Mouse (Mus musculus): ENCODE data around the gene Chga.

The Chga gene

DNA sequence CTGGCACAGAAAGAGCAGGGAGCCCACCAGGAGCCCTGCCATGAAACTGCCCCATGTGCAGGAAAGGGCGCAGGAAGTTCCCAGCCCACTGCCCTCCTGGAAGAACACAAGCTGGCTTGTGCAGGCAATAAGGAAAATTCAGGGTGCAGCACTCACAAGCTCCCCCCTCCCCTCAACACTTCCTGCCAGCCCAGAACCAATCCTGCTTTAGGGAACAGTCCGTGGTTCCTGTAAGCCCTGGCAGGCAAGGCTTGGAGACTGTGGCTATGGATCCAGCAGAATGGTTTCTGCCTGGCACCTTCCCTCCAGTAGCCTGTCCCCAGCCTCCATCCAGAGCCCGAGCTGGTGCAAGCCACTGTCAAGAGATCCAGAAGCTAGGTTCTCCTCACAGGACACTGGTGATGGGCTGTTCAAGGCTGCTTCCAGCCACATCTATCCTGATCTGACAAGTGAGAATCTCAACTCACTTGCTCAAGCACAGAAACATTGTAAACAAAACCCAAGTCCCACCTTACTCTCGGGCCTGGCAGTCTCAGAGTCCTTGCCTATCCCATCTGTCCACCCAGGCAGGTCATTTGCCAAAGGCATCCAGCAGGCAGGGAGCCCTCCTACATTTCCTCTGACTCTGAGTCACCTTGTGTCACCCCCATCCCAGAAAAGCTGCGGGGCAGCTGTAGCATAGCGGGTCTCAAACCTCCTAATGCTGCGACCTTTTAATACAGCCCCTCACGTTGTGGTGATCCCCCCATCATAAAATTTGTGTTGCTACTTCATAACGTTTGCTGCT lies 47.7 kb downstream of the Chga start:
- no peak for DNase-seq

DNA sequence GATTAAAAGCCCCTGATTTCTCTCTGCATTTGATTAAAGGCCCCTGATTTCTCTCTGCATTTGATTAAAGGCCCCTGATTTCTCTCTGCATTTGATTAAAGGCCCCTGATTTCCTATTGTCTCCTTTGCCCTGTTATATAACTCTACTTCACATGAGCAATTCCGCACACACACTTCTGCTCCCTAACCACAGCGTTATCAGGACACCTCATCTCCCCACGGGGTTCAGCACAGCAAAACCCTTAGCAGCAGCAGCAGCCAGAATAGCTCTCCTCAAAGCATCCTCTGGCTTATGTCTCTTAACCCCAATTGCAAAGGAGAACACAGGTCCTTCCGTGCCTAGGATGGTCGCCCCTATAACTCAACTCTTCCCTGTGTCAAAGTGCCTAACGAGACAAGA lies 50.8 kb downstream of the Chga start:
- DNase-seq = no peak

DNA sequence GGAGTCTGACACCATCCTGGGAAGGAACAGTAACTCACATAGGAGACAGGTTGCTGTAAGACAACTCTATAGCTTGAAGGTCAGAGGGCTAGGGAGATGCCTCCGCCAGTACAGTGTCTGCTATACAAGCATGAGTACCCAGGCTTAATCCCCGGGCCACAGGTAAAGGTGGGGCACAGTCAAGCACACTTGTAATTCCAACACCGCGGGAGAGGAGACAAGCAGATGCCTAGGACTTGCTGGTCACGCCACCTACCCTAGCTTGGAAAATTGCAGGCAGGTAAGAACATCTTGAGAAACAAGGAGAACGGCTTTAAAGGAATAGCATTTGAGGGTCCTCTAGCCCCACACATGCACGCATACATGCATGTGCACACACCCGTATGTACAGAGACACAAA lies 52.3 kb downstream of the Chga start:
- no peak for DNase-seq

DNA sequence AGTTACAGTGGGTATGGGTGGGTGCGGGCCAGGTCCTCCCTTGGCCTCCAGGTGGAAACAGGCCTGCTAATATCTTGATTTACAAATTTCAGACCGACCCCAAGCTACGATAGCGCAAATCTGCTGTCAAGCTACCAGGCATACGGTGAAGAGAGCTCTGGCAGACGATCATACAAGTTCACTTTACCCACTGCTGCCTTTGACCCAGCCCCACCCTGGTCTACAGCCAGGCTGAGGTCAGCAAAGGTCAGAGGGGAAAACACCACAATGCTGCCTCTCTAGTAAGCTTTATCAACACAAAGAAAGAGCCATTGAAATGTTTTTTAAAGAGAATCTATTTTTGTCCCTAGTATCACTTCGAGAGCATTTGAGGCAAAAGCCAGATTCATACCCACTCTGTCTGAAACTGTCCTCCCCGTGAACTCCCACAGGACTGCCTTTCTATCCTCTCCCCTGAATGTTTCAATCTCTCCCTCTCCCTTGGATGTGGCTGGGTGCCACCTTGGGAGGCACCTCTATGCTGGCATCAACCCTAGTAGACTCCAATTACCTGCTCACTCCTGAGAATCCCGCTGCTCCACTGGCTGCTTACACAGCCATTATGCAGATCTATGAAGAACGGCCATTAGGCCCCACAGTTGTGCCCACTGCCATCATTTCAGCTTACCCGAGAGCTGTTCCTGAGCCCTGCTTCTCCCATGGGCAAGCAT lies 53.2 kb downstream of the Chga start:
- no peak for DNase-seq

DNA sequence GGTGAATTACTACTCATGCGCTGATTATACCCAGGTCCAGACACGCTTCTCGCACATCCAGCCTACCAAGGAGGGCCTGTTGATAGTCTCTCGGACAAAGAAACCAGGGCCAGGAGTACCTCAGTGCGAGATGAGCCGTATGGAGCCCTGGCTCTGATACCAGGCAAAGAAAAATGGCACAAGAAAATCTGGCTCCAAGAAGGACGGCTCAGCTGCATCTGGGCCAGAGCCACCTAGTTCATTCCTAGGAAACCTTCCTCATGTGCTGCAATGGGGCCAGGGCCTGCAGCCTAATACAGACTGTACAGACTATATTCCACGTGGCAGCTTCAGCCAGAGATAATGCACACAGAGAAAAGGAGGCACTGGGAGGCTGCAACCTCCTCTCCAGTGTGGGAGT lies 56.2 kb downstream of the Chga start:
- DNase-seq = no peak

DNA sequence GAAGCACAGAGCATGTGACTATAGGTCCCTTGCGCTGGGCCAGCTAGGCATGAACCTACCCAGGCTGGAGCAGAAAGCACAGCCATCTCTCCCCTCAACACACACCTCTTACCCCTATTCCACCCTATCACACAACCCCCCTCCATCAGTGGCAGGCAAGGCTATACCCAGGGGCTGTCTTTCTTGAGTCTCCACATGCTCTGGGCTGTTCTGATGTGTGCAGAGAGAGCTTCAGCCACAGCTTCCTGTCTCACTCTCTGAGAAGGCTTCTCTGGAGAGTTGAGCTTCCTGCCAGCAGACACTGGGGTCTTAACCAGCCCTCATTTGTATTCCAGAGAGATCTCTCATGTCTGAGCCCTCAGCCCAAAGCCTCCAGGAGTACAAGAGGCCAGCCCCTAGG lies 57.7 kb downstream of the Chga start:
- DNase-seq = no peak

DNA sequence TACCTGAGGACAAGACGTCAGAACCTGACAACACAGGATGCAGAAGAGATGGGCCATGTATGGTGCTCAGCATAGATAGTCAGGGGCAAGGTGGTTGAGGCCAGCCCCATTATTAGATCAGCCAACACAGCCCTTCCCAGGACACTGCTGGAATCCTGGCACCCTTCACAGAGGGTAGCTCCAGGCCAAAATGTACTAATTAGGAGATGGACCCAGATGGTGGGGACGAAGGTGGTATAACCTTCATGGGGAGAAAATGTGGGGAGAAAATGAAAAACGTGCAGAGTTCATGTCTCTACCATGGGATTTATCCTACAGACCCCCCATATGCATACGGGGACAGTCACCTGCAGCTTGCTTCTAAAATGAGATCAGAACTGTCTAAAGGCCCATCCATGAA lies 58.6 kb downstream of the Chga start:
- no peak for DNase-seq
